Mouse (Mus musculus) brain, embryonic 14.5 days (tissue): ENCODE data around the gene Ephb2. TPM values are rescaled to one million over a fixed set of nuclear protein-coding genes. Genes with fewer than 3 reads are reported as not detected.

Source experiments
- DNase-seq: peaks from one replicate; pipeline ENCODE4 v3.0.0-alpha.2; 2011; ENCODE audit warnings: low read depth
- CTCF ChIP-seq: fragments of 200-500 bp; IDR thresholded peaks from 2 replicates; pipeline ENCODE4 v1.5.1; 2012; ENCODE audit warnings: inconsistent platforms, mild to moderate bottlenecking, moderate library complexity, borderline replicate concordance; ENCODE audit not compliant: insufficient read depth, insufficient read length; ENCODE audit errors: extremely low read depth
- POLR2A ChIP-seq: fragments of 200-500 bp; IDR thresholded peaks from 2 replicates; pipeline ENCODE4 v1.6.1; 2012; ENCODE audit warnings: mild to moderate bottlenecking, inconsistent platforms, borderline replicate concordance; ENCODE audit not compliant: poor library complexity, insufficient read depth, insufficient read length, severe bottlenecking; ENCODE audit errors: extremely low read depth
- polyA plus RNA-seq: library from polyadenylated mRNA; depleted of rRNA; stranded (reverse); fragments of >200 nt; gene quantifications from 2 replicates; pipeline ENCODE4 v1.2.3, GENCODE M21; 2012

Gene Ephb2
- polyA plus RNA-seq, 1 experiment, result 141 TPM

GRCm38 (mm10) chr4:136768499-136768898 lies 67.3 kb downstream of the Ephb2 start:
- TF ChIP-seq CTCF, result peak; percentile 11; the same call in 1 of the 2 replicates
- no peak for TF ChIP-seq POLR2A
- no peak for DNase-seq

- TF ChIP-seq CTCF, result no peak
- TF ChIP-seq POLR2A, result no peak
- no peak for DNase-seq
Observed at GRCm38 (mm10) chr4:136765080-136765479, 70.7 kb downstream of the Ephb2 start.

- TF ChIP-seq POLR2A (no peak), CTCF (no peak)
- DNase-seq, result no peak
Observed at GRCm38 (mm10) chr4:136763349-136763748, 72.4 kb downstream of the Ephb2 start.

- TF ChIP-seq CTCF (no peak), POLR2A (no peak)
- DNase-seq, result peak; percentile 71
Observed at GRCm38 (mm10) chr4:136761713-136762380, 73.9 kb downstream of the Ephb2 start.

- TF ChIP-seq POLR2A, result no peak
- TF ChIP-seq CTCF, result no peak
- no peak for DNase-seq
Observed at GRCm38 (mm10) chr4:136760882-136761281, 74.9 kb downstream of the Ephb2 start.

GRCm38 (mm10) chr4:136757096-136757495 lies 78.7 kb downstream of the Ephb2 start:
- TF ChIP-seq POLR2A, result no peak
- TF ChIP-seq CTCF, result no peak

GRCm38 (mm10) chr4:136756486-136756885 lies 79.3 kb downstream of the Ephb2 start:
- TF ChIP-seq CTCF (no peak), POLR2A (no peak)
- peak; percentile 77 for DNase-seq

More at GRCm38 (mm10) chr4:136757096-136757495, 78.7 kb downstream of the Ephb2 start:
- peak; percentile 72 for DNase-seq

GRCm38 (mm10) chr4:136755364-136755811 lies 80.4 kb downstream of the Ephb2 start:
- TF ChIP-seq POLR2A (no peak), CTCF (no peak)
- DNase-seq, result peak; percentile 96

GRCm38 (mm10) chr4:136754256-136754655 lies 81.5 kb downstream of the Ephb2 start:
- DNase-seq, result no peak
- TF ChIP-seq POLR2A (no peak), CTCF (no peak)

- DNase-seq, result no peak
- TF ChIP-seq CTCF, result no peak
- no peak for TF ChIP-seq POLR2A
Observed at GRCm38 (mm10) chr4:136751355-136752020, 84.3 kb downstream of the Ephb2 start.

GRCm38 (mm10) chr4:136750578-136751338 lies 85.0 kb downstream of the Ephb2 start:
- no peak for TF ChIP-seq POLR2A
- TF ChIP-seq CTCF, result no peak
- peak; percentile 91 for DNase-seq
